Mouse (Mus musculus) naive thymus-derived CD4-positive, alpha-beta T cell, adult 2 months (primary cell): ENCODE results near the gene Ctse.

Experiments used
- DNase-seq: peaks from one replicate; pipeline ENCODE4 v3.0.0-alpha.2; 2011; ENCODE audit warnings: low read depth

The Ctse gene

GRCm38 (mm10) chr1:131699642-131700041 is 61.5 kb downstream of the Ctse start:
- no peak for DNase-seq

- no peak for DNase-seq
Observed at GRCm38 (mm10) chr1:131700447-131700846, 62.3 kb downstream of the Ctse start.

GRCm38 (mm10) chr1:131701391-131701790 is 63.3 kb downstream of the Ctse start:
- no peak for DNase-seq

GRCm38 (mm10) chr1:131702094-131702766 is 64.1 kb downstream of the Ctse start:
- DNase-seq = peak; percentile 25

GRCm38 (mm10) chr1:131703482-131703881 is 65.4 kb downstream of the Ctse start:
- no peak for DNase-seq

- peak; percentile 66 for DNase-seq
Observed at GRCm38 (mm10) chr1:131708338-131708737, 70.2 kb downstream of the Ctse start.

- DNase-seq = no peak
Observed at GRCm38 (mm10) chr1:131711518-131711917, 73.4 kb downstream of the Ctse start.

- DNase-seq = peak; percentile 79
Observed at GRCm38 (mm10) chr1:131712386-131712785, 74.3 kb downstream of the Ctse start.

GRCm38 (mm10) chr1:131714388-131715337 is 76.6 kb downstream of the Ctse start:
- DNase-seq = no peak

- DNase-seq = no peak
Observed at GRCm38 (mm10) chr1:131718952-131719694, 81.0 kb downstream of the Ctse start.

GRCm38 (mm10) chr1:131721989-131722388 is 83.9 kb downstream of the Ctse start:
- no peak for DNase-seq

- DNase-seq = no peak
Observed at GRCm38 (mm10) chr1:131723549-131723948, 85.4 kb downstream of the Ctse start.
